Mouse (Mus musculus) midbrain, embryonic 13.5 days (tissue): Measurements from ENCODE around the gene Zfp39. TPM values are rescaled to one million over a fixed set of nuclear protein-coding genes. Genes with fewer than 3 reads are reported as not detected.

Experiments used
- ATAC-seq: fragments of 200-750 bp; cut with Nextera tagmentation; 2 replicates; pipeline ENCODE4 v1.8.0; 2017; ENCODE audit warnings: mild to moderate bottlenecking, moderate TSS enrichment, moderate library complexity
- H3K27ac ChIP-seq: fragments of 300-500 bp; sonication (generic); 2 replicates; pipeline ENCODE4 v1.5.1; 2015; ENCODE audit warnings: inconsistent platforms, mild to moderate bottlenecking, moderate library complexity
- H3K27me3 ChIP-seq: fragments of 300-500 bp; sonication (generic); 2 replicates; pipeline ENCODE4 v1.6.1; 2015; ENCODE audit warnings: mild to moderate bottlenecking, inconsistent platforms
- H3K36me3 ChIP-seq: fragments of 300-500 bp; sonication (generic); 2 replicates; pipeline ENCODE4 v1.6.1; 2015; ENCODE audit warnings: mild to moderate bottlenecking, inconsistent platforms
- H3K4me1 ChIP-seq: fragments of 300-500 bp; sonication (generic); replicated peaks from 2 replicates; pipeline ENCODE4 v1.6.1; 2015; ENCODE audit warnings: inconsistent platforms
- H3K4me2 ChIP-seq: fragments of 300-500 bp; sonication (generic); replicated peaks from 2 replicates; pipeline ENCODE4 v1.6.1; 2015; ENCODE audit warnings: moderate library complexity, mild to moderate bottlenecking, inconsistent platforms
- H3K4me3 ChIP-seq: fragments of 300-500 bp; sonication (generic); replicated peaks from 2 replicates; pipeline ENCODE4 v1.5.1; 2015; ENCODE audit warnings: mild to moderate bottlenecking, inconsistent platforms
- H3K9ac ChIP-seq: fragments of 300-500 bp; sonication (generic); replicated peaks from 2 replicates; pipeline ENCODE4 v1.6.1; 2015; ENCODE audit warnings: mild to moderate bottlenecking, inconsistent platforms
- H3K9me3 ChIP-seq: fragments of 300-500 bp; sonication (generic); 2 replicates; pipeline ENCODE4 v1.6.1; 2016; ENCODE audit warnings: mild to moderate bottlenecking, inconsistent platforms
- WGBS: fragments of 180-500 bp; shearing (Covaris S2); methylation state at CpG from one replicate; pipeline ENCODE4 v1.1.7; 2015; 5-methylcytosine and 5-hydroxymethylcytosine counted together
- polyA plus RNA-seq: library from polyadenylated mRNA; unstranded; fragments of >200 nt; fragmentation: Nextera tagmentation; extraction: Ambion mirVana; gene quantifications from 2 replicates; pipeline ENCODE4 v1.2.1, GENCODE M21; 2015

Gene Zfp39
- polyA plus RNA-seq, 1 experiment from 2014 or later = 4.4 TPM

DNA sequence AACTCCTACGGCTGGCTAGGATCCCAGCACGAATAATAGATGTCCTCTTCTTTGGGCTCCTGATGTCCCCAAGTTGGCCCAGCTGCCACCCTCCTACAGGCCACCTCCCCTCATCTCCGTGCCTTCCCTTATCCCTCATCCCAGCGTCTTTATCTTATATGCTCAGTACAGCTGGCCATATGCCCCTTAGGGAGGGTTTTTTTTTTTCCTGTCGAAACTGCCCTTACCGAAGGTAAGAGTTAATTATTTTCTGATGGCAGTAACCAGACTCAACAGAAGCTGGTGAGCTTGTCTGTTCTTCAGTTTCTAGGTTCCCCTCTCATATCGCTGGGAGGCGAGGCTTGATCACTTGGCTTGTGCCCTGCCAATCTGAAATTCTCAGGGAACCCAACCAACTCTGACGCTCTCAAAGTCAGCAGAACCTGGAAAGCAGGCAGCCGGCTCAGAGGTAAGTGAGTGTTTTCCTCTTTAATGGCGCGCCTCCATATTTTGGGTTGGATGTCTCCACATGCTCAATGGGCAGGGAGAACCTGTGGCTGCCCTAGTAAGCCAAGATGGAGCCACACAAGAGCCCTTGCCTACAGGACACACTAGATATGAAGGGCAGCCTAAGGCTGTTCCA is 13.8 kb upstream of the Zfp39 start, which contains the start of gene Btnl10:
Gene Btnl10, plus strand, starts transcription at position 164 of the 622 bp plus-strand sequence.
- Histone ChIP-seq H3K4me3 (no peak within 1 kb of the TSS), H3K4me2 (no peak within 1 kb of the TSS), H3K36me3 (no peaks in the 10 kb centered on the region), H3K27me3 (no peaks in the 10 kb centered on the region), H3K4me1 (peaks cover 9% of the 10 kb centered on the region), H3K9me3 (no peaks in the 10 kb centered on the region), H3K9ac (no peak within 1 kb of the TSS), H3K27ac (no peak within 1 kb of the TSS)
- no peak for ATAC-seq
- 87% methylated on average over 12 of the region's 12 CpGs for WGBS

DNA sequence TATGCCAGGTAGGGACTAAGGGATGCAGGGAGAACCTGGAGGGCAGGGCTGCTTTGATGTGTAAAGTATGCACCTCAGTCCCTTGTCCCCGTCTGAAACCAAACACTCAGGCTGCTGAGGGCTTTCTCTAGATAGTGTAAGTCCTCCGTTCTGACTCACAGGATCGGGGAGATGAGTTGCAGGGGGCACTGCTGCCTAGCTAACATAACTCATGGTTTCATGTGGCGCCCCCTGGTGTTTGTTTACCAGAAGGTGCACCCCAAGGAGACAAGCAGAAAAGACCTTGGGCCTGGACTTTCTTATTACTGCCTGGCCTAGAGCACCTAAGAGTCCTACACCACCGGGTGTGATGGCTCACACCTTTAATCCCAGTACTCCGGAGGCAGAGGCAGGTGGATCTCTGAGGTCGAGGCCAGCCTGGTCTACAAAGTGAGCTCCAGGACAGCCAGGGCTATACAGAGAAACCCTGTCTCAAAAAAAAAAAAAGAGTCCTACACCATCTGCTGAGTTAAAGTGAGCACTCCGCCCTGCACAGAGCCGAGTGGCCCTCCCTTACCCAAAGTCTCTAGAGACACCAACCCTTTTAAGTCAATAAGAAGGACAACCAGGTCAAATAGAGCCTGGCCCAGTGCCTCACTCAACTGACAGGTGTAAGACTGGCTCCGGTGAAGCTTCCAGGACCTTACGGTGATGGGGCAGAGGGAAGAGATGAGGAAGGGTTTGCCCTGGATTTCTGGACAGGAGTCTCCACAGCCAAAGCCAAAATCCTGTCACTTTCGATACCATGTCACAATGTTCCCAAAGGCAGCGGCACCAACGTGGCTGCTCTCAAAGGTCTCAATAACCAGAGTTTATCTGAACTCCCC is 13.1 kb upstream of the Zfp39 start:
- Histone ChIP-seq H3K36me3 (no peaks in the 10 kb centered on the region), H3K27ac (no peak overlapping the region), H3K4me3 (no peak overlapping the region), H3K4me1 (peaks cover 9% of the 10 kb centered on the region), H3K27me3 (no peaks in the 10 kb centered on the region), H3K9ac (no peak overlapping the region), H3K4me2 (no peak overlapping the region), H3K9me3 (no peaks in the 10 kb centered on the region)
- ATAC-seq = no peak
- WGBS = 57% methylated on average over 14 of the region's 14 CpGs

DNA sequence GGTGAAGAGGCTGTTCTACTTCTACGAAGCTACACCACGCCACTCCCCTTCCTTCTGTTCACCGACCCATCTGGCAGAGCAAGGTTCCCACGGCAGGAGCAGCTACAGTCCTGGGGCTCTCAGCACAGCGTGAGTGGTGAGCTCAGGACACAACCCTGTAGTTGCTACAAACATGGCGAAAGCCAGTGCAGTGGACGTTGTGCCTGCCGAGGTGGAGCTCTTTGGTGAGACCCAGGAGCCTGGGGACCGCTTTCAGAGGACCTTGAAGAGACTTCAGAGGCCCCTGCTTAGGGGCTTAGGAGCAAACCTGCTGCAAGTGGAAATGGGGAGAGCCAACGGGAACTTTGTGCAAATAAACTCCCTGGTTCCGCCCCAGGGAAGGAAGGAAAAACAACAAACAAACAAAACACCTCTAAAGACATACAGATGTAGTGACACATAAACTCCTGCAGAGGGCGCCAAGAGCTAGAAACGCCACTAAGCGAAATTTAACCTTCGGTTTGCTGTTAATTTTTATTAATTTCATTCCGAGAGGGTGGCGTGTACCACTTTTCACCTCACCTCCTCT is 10.5 kb upstream of the Zfp39 start:
- H3K4me1 ChIP-seq = peaks cover 9% of the 10 kb centered on the region
- peak overlapping the region; percentile 52 for H3K4me2 ChIP-seq
- no peaks in the 10 kb centered on the region for H3K9me3 ChIP-seq
- H3K36me3 ChIP-seq = no peaks in the 10 kb centered on the region
- H3K27ac ChIP-seq = no peak overlapping the region
- H3K4me3 ChIP-seq = peak overlapping the region; percentile 27
- H3K9ac ChIP-seq = peak overlapping the region; percentile 50; the same call in 1 of the 2 replicates
- no peak for ATAC-seq
- 18% methylated on average over 17 of the region's 17 CpGs for WGBS
- H3K27me3 ChIP-seq = no peaks in the 10 kb centered on the region

DNA sequence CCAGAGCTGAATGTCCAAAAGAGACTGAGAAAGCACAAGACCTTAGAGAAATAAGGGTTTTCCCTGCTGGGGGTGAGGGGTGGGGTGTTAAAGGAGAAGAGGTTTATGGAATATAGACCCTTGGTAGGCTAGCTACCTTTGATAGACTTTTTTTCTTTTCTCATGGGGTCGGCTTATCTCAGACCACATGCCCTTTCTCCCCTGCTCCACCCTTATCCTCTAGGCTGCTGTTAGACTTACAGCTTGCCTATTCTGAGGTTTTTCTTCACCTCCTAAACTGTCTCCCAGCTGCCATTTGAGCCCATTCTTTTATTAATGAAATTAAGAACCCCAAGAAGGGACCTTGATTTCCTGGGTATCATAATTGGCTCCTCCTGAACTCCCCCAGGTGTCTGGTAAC is 9.8 kb upstream of the Zfp39 start:
- H3K27ac ChIP-seq = no peak overlapping the region
- no peak overlapping the region for H3K9ac ChIP-seq
- H3K4me2 ChIP-seq = no peak overlapping the region
- H3K4me3 ChIP-seq = no peak overlapping the region
- H3K4me1 ChIP-seq = peaks cover 9% of the 10 kb centered on the region
- no peak for ATAC-seq
- 90% methylated on average over 1 of the region's 1 CpGs for WGBS
- no peaks in the 10 kb centered on the region for H3K27me3 ChIP-seq
- H3K9me3 ChIP-seq = no peaks in the 10 kb centered on the region
- H3K36me3 ChIP-seq = no peaks in the 10 kb centered on the region

DNA sequence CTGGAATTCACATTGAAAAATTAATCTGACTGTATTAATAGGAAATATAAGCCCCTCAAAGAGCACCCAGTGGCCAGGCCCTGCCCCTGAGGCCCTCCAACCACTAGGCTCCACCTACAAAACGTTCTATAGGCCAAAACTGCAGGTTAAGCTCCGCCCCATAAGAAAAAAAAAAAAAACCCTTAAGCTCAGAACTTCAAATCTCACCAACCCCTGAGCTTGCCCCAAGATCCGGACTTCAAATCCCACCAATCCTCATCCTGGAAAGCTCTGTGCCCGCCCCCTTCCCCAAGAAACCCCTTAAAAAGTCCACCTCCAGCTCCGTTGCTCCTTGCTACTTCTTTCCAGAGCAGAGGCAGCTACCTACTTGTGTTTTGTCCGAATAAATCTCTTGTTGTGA is 813 bp upstream of the Zfp39 start:
- H3K27me3 ChIP-seq = no peaks in the 10 kb centered on the region
- peaks cover 20% of the 10 kb centered on the region for H3K4me1 ChIP-seq
- 43% methylated on average over 6 of the region's 6 CpGs for WGBS
- peak overlapping the region; percentile 77; the same call in 1 of the 2 replicates for H3K4me2 ChIP-seq
- H3K9ac ChIP-seq = no peak overlapping the region
- no peak overlapping the region for H3K4me3 ChIP-seq
- H3K9me3 ChIP-seq = no peaks in the 10 kb centered on the region
- H3K27ac ChIP-seq = no peak overlapping the region
- no peak for ATAC-seq
- peaks cover 17% of the 10 kb centered on the region for H3K36me3 ChIP-seq

DNA sequence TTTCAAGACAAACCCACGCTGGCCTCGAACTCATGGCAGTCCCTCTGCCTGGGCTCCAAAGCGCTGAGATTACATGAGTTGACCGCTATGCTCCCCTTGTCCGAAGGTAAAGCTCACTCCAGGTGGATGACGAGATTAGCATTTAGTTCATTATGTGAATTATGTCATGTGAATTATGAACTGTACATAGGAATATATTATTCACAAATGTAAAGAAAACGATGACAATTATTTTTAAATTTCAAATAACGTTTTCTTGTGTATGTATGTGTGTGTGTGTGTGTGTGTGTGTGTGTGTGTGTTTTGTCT is 339 bp upstream of the Zfp39 start:
- no peak overlapping the region for H3K9ac ChIP-seq
- ATAC-seq = peak; percentile 24
- H3K4me3 ChIP-seq = peak overlapping the region; percentile 81
- H3K4me1 ChIP-seq = peaks cover 20% of the 10 kb centered on the region
- no peaks in the 10 kb centered on the region for H3K9me3 ChIP-seq
- no peak overlapping the region for H3K27ac ChIP-seq
- WGBS = 1% methylated on average over 8 of the region's 8 CpGs
- peak overlapping the region; percentile 77 for H3K4me2 ChIP-seq
- H3K36me3 ChIP-seq = peaks cover 17% of the 10 kb centered on the region
- no peaks in the 10 kb centered on the region for H3K27me3 ChIP-seq

DNA sequence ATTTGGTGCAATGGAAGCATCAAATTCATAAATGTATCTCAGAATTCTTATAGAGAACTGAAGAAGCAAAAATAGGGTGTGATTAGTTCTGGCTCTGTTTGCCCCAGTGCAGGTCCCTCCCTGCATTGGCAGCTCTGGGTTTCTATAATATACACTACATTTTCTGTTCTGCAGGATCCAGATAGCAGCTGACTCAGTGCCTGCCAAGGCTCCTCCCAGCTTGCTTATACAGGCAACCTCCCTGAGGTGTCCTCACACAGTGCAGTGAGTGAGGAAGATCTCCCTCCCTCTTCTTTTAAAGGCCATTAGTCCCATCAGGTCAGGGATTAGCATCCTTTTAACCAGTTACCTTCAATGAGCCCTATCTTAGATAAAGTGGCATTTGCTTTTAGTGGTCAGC is 2.9 kb downstream of the Zfp39 start:
- ATAC-seq = no peak
- H3K4me1 ChIP-seq = peaks cover 28% of the 10 kb centered on the region
- H3K36me3 ChIP-seq = peaks cover 42% of the 10 kb centered on the region
- no peaks in the 10 kb centered on the region for H3K9me3 ChIP-seq
- H3K27ac ChIP-seq = no peak overlapping the region
- H3K27me3 ChIP-seq = no peaks in the 10 kb centered on the region
- no peak overlapping the region for H3K4me3 ChIP-seq
- H3K4me2 ChIP-seq = no peak overlapping the region
- H3K9ac ChIP-seq = no peak overlapping the region

DNA sequence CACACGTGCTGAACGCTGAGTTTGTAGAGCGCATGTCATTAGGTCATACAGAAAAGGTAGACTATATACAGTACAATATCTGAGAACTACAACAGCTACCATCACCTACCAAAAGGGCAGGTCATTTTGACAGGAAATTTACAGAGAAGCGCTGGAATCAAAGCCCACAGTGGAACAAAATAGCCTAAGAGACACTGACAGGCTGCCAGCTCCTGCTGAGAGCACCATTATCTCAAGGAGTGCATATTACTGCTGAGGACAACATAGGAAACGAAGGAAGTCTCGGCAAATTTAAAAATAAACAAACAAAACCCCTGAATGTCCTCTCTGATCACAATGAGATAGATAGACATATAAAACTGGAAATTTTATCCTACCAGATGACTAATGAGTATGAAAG is 6.5 kb downstream of the Zfp39 start:
- no peak overlapping the region for H3K27ac ChIP-seq
- no peak overlapping the region for H3K4me2 ChIP-seq
- ATAC-seq = no peak
- no peak overlapping the region for H3K9ac ChIP-seq
- no peak overlapping the region for H3K4me3 ChIP-seq
- no peaks in the 10 kb centered on the region for H3K27me3 ChIP-seq
- peaks cover 18% of the 10 kb centered on the region for H3K4me1 ChIP-seq
- H3K9me3 ChIP-seq = no peaks in the 10 kb centered on the region
- peaks cover 67% of the 10 kb centered on the region for H3K36me3 ChIP-seq
- WGBS = 91% methylated on average over 6 of the region's 6 CpGs

DNA sequence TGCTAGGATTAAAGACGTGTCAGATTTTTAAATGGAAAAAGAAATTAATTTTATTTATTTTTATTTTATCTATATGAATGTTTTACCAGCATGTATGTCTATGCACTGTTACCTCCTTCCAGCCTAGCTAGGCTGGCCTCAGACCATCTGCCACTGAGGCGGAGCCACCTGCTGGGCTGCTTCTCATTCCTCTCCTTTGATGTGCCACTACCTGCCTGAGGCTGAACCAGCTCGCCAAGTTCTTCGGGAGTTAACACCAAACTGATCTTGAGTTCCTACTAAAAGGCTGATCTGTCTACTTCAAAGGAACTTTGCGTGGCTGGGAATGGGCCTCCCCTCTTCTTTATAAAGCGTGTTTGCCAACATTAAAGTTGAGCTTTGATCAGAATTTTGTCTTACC is 9.6 kb downstream of the Zfp39 start:
- no peak for ATAC-seq
- peaks cover 76% of the 10 kb centered on the region for H3K36me3 ChIP-seq
- 75% methylated on average over 6 of the region's 6 CpGs for WGBS
- H3K4me1 ChIP-seq = peaks cover 8% of the 10 kb centered on the region
- no peak overlapping the region for H3K9ac ChIP-seq
- no peak overlapping the region for H3K27ac ChIP-seq
- no peaks in the 10 kb centered on the region for H3K27me3 ChIP-seq
- no peak overlapping the region for H3K4me3 ChIP-seq
- no peaks in the 10 kb centered on the region for H3K9me3 ChIP-seq
- no peak overlapping the region for H3K4me2 ChIP-seq

DNA sequence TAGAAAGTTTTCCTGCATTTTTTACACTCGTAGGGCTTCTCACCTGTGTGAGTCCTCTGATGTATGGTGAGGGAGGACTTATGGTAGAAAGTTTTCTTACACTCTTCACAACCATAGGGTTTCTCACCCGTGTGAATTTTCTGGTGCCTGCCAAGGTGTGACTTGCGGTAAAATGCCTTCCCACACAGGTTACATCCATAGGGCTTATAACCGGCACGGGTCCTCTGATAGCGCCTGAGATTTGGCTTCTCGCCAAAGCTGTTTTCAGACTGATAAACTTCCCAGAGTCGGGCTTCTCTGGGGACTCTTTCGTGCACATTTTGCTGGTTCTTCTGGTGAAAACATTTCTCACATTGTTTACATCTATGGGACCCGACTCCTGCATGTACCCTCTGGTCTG is 13.5 kb downstream of the Zfp39 start:
- H3K9me3 ChIP-seq = no peaks in the 10 kb centered on the region
- no peak overlapping the region for H3K27ac ChIP-seq
- ATAC-seq = no peak
- peaks cover 51% of the 10 kb centered on the region for H3K36me3 ChIP-seq
- no peak overlapping the region for H3K9ac ChIP-seq
- H3K4me1 ChIP-seq = no peaks in the 10 kb centered on the region
- H3K4me3 ChIP-seq = no peak overlapping the region
- H3K4me2 ChIP-seq = no peak overlapping the region
- no peaks in the 10 kb centered on the region for H3K27me3 ChIP-seq
- 96% methylated on average over 10 of the region's 10 CpGs for WGBS

DNA sequence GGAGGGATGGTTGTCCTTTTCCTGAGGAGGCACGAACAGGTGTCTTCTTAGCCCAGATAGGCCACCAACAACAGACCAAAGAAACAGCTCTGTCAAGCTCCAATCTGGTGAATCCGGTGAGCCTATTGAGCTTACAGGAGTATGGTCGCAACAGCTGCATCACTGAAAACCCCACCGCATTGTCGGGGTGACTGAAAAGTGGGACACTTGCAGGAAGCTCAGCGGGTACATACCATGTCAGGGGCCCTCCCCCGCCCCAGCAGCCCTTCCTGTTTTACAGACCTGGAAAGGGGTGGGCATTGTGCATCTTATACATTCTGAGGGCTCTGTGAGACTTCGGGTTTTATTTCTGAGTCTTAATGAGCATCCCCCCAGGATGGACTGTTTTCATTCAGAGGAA is 20.3 kb downstream of the Zfp39 start:
- peaks cover 43% of the 10 kb centered on the region for H3K36me3 ChIP-seq

DNA sequence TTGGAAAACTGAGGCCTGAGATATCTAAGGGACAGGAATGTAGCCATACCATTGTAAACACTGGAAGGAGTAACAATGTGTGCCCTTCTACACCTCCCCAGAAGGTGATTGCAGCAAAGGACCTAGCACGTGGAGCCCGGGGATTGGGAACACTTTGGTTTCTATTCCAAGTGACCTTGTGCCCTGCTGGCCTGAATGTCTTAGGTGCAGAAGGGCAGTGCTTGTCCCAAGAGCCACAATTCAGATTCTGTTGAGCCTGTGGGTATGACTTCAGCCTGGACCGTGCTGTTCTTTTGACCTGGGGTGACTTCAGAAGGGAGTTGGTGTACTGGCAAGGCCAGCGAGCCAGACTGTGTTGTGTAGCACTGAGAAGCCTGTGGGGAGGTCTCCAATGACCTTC is 33.1 kb downstream of the Zfp39 start:
- no peak for ATAC-seq
- Histone ChIP-seq H3K9me3 (no peaks in the 10 kb centered on the region), H3K9ac (no peak overlapping the region), H3K27me3 (no peaks in the 10 kb centered on the region), H3K36me3 (peaks cover 27% of the 10 kb centered on the region), H3K4me2 (no peak overlapping the region), H3K4me3 (no peak overlapping the region), H3K27ac (no peak overlapping the region), H3K4me1 (peaks cover 14% of the 10 kb centered on the region)
- WGBS = 92% methylated on average over 4 of the region's 4 CpGs

More for the DNA sequence above, 20.3 kb downstream of the Zfp39 start:
- ATAC-seq = no peak
- no peak overlapping the region for H3K27ac ChIP-seq
- no peaks in the 10 kb centered on the region for H3K27me3 ChIP-seq
- no peak overlapping the region for H3K4me3 ChIP-seq
- H3K9ac ChIP-seq = no peak overlapping the region
- H3K9me3 ChIP-seq = no peaks in the 10 kb centered on the region
- H3K4me1 ChIP-seq = no peaks in the 10 kb centered on the region
- whole genome bisulfite sequencing = 86% methylated on average over 8 of the region's 8 CpGs
- H3K4me2 ChIP-seq = no peak overlapping the region
